Comparison of ENCODE assay signal across 9 mouse cellular contexts in genomic region chr5:142857763-142858229, GRCm38 (mm10). TPM values are rescaled to one million over a fixed set of nuclear protein-coding genes. Genes with fewer than 3 reads are reported as not detected.
DNase-seq lines count a peak whose midpoint lies in the region; TF ChIP-seq lines count a peak whose summit lies in the region.
"Had no signal": no experiment of that assay in that cellular context is flagged by ENCODE, and none has a peak within 500 bp of the region (broad histone marks: within the 10 kb centered on the region; RNA-seq: fewer than 3 reads in every experiment).

No protein-coding gene starts in this region.

- no peak for TF ChIP-seq POLR2A in brain, embryonic 14.5 days (IDR thresholded peaks at IDR 0.05; ENCODE audit: borderline replicate concordance, extremely low read depth, insufficient read depth, insufficient read length, poor library complexity, severe bottlenecking)

- intact Hi-C loops in left cerebral cortex, postnatal 10 days (cut with DNase I): loop anchor here (5.0 kb wide), 2 partner anchors 35 to 90 kb away; no protein-coding TSS in a partner anchor

- DNase-seq in gastrocnemius, postnatal 10 days: peak; percentile 59
- DNase-seq in gastrocnemius, postnatal 25 days: no peak
- peak; percentile 96 for DNase-seq in brain, embryonic 14.5 days (ENCODE audit: low read depth)
- peak; percentile 61 to 63 for DNase-seq in frontal cortex, postnatal 14 days (ENCODE audit: low spot score in 2 of 2)
- DNase-seq in left cerebral cortex, postnatal 10 days (ENCODE audit: extremely low spot score in 1 of 2, low spot score in 2 of 2): peak; percentile 79 to 86
- no peak for DNase-seq in yolk sac, embryonic 10.5 days (ENCODE audit: low spot score)
- no peak for DNase-seq in urinary bladder, adult 18-20 months (ENCODE audit: low spot score in 2 of 2)
- DNase-seq in thymus, postnatal 4 days: no peak
- DNase-seq: liver, embryonic 13.5 days had no signal

- no peak for TF ChIP-seq CTCF in brain, embryonic 14.5 days (IDR thresholded peaks at IDR 0.05; ENCODE audit: borderline replicate concordance, extremely low read depth, insufficient read depth, insufficient read length)

RNA-seq across cellular contexts. Expression of gene Fbxl18, which starts 37.4 kb away (rescaled TPM):
- 1 to 10 TPM; 7.1 to 8.4 TPM for total RNA-seq in gastrocnemius, postnatal 10 days (2021)
- total RNA-seq in gastrocnemius, postnatal 25 days (2021): 1 to 10 TPM; 5.6 to 6.8 TPM
- 28.5 and 34.8 TPM in 2 replicates for polyA plus RNA-seq in brain, embryonic 14.5 days (2012; rRNA removed)
- 10 to 100 TPM; 32.3 to 34.8 TPM for total RNA-seq in left cerebral cortex, postnatal 10 days (2021)

RNA-seq across cellular contexts. Expression of gene Tnrc18, which starts 40.3 kb away (rescaled TPM):
- 10 to 100 TPM; 44.8 to 64.7 TPM for total RNA-seq in gastrocnemius, postnatal 10 days (2021)
- 10 to 100 TPM; 25.2 to 31.6 TPM for total RNA-seq in gastrocnemius, postnatal 25 days (2021)
- 66.0 and 101 TPM in 2 replicates for polyA plus RNA-seq in brain, embryonic 14.5 days (2012; rRNA removed)
- 100 to 1,000 TPM; 166 to 177 TPM for total RNA-seq in left cerebral cortex, postnatal 10 days (2021)

RNA-seq across cellular contexts. Expression of gene Actb, which starts 48.8 kb away (rescaled TPM):
- 1,000 to 10,000 TPM; 1,451 to 1,869 TPM for total RNA-seq in gastrocnemius, postnatal 10 days (2021)
- 100 to 1,000 TPM; 487 to 619 TPM for total RNA-seq in gastrocnemius, postnatal 25 days (2021)
- 3,867 and 5,124 TPM in 2 replicates for polyA plus RNA-seq in brain, embryonic 14.5 days (2012; rRNA removed)
- total RNA-seq in left cerebral cortex, postnatal 10 days (2021): 1,000 to 10,000 TPM; 3,611 to 3,673 TPM

Comparison
In these comparisons a context has a peak if more than half of its experiments do, and no peak if none do; other contexts are left out.
1. DNase-seq: peak in gastrocnemius, postnatal 10 days (single experiment), brain, embryonic 14.5 days (single experiment), frontal cortex, postnatal 14 days (2 of 2) and left cerebral cortex, postnatal 10 days (2 of 2); none in gastrocnemius, postnatal 25 days (single experiment), yolk sac, embryonic 10.5 days (single experiment), urinary bladder, adult 18-20 months (0 of 2) and thymus, postnatal 4 days (single experiment).